Mouse (Mus musculus) stomach, embryonic 16.5 days (tissue): Measurements from ENCODE around the gene Uba5. TPM values are rescaled to one million over a fixed set of nuclear protein-coding genes. Genes with fewer than 3 reads are reported as not detected.
A peak's percentile ranks its signal among the peaks of the same experiment; 100 is the strongest.

Experiments used
- ATAC-seq: fragments of 200-750 bp; cut with Nextera tagmentation; 2 replicates; pipeline ENCODE4 v1.8.0; 2017; ENCODE audit warnings: moderate number of reproducible peaks, moderate TSS enrichment; ENCODE audit not compliant: insufficient read depth, low FRiP score
- H3K27ac ChIP-seq: fragments of 300-500 bp; sonication (generic); 2 replicates; pipeline ENCODE4 v1.5.1; 2014; ENCODE audit warnings: low read length
- H3K27me3 ChIP-seq: fragments of 300-500 bp; sonication (generic); 2 replicates; pipeline ENCODE4 v1.6.1; 2014; ENCODE audit warnings: low read length, control low read depth, mixed read lengths; ENCODE audit not compliant: control insufficient read depth, insufficient read depth
- H3K36me3 ChIP-seq: fragments of 300-500 bp; sonication (generic); 2 replicates; pipeline ENCODE4 v1.6.1; 2014; ENCODE audit warnings: low read length; ENCODE audit not compliant: control insufficient read depth, insufficient read depth
- H3K4me1 ChIP-seq: fragments of 300-500 bp; sonication (generic); 2 replicates; pipeline ENCODE4 v1.6.1; 2014; ENCODE audit warnings: low read length, control low read depth, mixed read lengths; ENCODE audit not compliant: control insufficient read depth, insufficient read depth
- H3K4me2 ChIP-seq: fragments of 300-500 bp; sonication (generic); 2 replicates; pipeline ENCODE4 v1.6.1; 2014; ENCODE audit warnings: low read depth, low read length, mixed read lengths
- H3K4me3 ChIP-seq: fragments of 300-500 bp; sonication (generic); replicated peaks from 2 replicates; pipeline ENCODE4 v1.5.1; 2014; ENCODE audit warnings: mild to moderate bottlenecking, low read length
- H3K9ac ChIP-seq: fragments of 300-500 bp; sonication (generic); 2 replicates; pipeline ENCODE4 v1.6.1; 2014; ENCODE audit warnings: low read length
- H3K9me3 ChIP-seq: fragments of 300-500 bp; sonication (generic); replicated peaks from 2 replicates; pipeline ENCODE4 v1.6.1; 2016; ENCODE audit warnings: low read length, control low read depth; ENCODE audit not compliant: control insufficient read depth
- WGBS: fragments of 180-500 bp; shearing (Covaris S2); extraction: QIAGEN DNeasy Blood & Tissue Kit; methylation state at CpG from one replicate; pipeline ENCODE4 v1.1.7; 2014; 5-methylcytosine and 5-hydroxymethylcytosine counted together
- polyA plus RNA-seq: library from polyadenylated mRNA; unstranded; fragments of >200 nt; fragmentation: Nextera tagmentation; extraction: Ambion mirVana; gene quantifications from 2 replicates; pipeline ENCODE4 v1.2.1, GENCODE M21; 2015

Gene Uba5
- polyA plus RNA-seq, result 44.7 and 46.2 TPM in 2 replicates

GRCm38 (mm10) chr9:104062430-104063243, at the start of gene Uba5:
Gene Uba5, minus strand, starts transcription at chr9:104063134.
- under 1% methylated on average over 59 of the region's 59 CpGs for WGBS
- peak within 1 kb of the TSS; percentile 100 for H3K4me3 ChIP-seq
- ATAC-seq, result peak; percentile 51; the same call in 1 of the 2 replicates
- H3K36me3 ChIP-seq, result peaks cover 7% of the 10 kb centered on the region
- H3K27ac ChIP-seq, result peak within 1 kb of the TSS; percentile 66; the same call in 1 of the 2 replicates
- no peaks in the 10 kb centered on the region for H3K9me3 ChIP-seq
- H3K4me2 ChIP-seq, result peak within 1 kb of the TSS; percentile 92
- H3K27me3 ChIP-seq, result no peaks in the 10 kb centered on the region
- peak within 1 kb of the TSS; percentile 95 for H3K9ac ChIP-seq
- peaks cover 11% of the 10 kb centered on the region for H3K4me1 ChIP-seq

DNA sequence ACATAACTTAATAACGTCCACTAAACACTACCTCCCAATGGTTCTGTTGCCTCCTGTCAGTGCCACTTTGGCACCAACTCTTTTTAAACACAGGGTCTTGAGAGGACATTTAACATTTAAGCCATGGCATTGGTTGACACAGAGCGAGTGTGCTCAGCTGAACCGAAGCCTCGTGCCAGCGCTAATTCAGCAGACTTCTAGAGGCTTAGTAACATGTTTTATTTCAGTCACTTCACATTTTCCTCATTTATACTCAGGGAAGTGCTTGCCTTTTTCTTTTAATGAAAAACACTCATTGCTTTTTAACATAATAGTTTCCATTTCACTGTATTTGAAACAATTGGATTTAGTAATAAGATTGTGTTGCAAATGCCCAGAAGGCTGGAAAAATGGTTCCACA, 46.2 kb upstream of the Uba5 start:
- no peak overlapping the region for H3K4me2 ChIP-seq
- no peak overlapping the region for H3K9ac ChIP-seq
- H3K9me3 ChIP-seq, result no peaks in the 10 kb centered on the region; the same call in 1 of the 2 replicates
- H3K27me3 ChIP-seq, result no peaks in the 10 kb centered on the region
- H3K27ac ChIP-seq, result no peak overlapping the region
- no peak for ATAC-seq
- H3K4me1 ChIP-seq, result no peaks in the 10 kb centered on the region
- H3K4me3 ChIP-seq, result no peak overlapping the region
- no peaks in the 10 kb centered on the region for H3K36me3 ChIP-seq
- WGBS, result 89% methylated on average over 5 of the region's 5 CpGs

DNA sequence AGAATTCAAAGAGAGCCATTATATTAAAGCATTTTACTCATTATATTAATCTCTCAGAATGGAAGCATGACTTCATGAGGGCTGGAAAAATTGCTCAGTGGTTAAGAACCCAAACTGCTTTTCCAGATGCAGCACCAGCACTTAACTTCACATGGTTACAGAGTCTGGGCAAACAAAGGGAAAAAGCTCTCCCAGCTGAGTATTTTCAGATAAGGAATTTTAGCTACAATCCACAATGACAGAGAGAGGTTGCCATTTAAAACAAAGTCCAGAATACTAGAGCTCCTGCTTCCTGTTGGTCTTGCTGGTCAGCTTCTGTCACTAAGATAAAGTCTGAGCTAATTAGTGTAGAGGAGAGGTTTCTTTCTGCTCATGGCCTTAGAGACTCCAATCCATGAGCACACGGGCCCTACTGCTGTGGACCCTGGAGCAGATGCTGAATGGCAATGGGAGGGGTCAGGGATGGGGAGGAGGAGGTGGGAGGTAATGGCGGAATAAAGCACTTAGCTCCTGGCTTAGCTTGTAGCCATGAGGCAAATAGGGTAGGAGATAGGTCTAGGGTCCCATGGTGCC, 45.7 kb upstream of the Uba5 start:
- no peaks in the 10 kb centered on the region for H3K4me1 ChIP-seq
- no peak overlapping the region for H3K4me3 ChIP-seq
- no peak for ATAC-seq
- H3K27me3 ChIP-seq, result no peaks in the 10 kb centered on the region
- 67% methylated on average over 2 of the region's 2 CpGs for WGBS
- H3K9me3 ChIP-seq, result no peaks in the 10 kb centered on the region; the same call in 1 of the 2 replicates
- no peak overlapping the region for H3K4me2 ChIP-seq
- no peak overlapping the region for H3K27ac ChIP-seq
- H3K9ac ChIP-seq, result no peak overlapping the region
- H3K36me3 ChIP-seq, result no peaks in the 10 kb centered on the region

GRCm38 (mm10) chr9:104107482-104107881, 44.5 kb upstream of the Uba5 start:
- Histone ChIP-seq H3K9me3 (no peaks in the 10 kb centered on the region; the same call in 1 of the 2 replicates), H3K4me2 (no peak overlapping the region), H3K9ac (no peak overlapping the region), H3K27me3 (no peaks in the 10 kb centered on the region), H3K4me3 (no peak overlapping the region), H3K4me1 (no peaks in the 10 kb centered on the region), H3K27ac (no peak overlapping the region), H3K36me3 (no peaks in the 10 kb centered on the region)
- ATAC-seq, result no peak
- WGBS, result 40% methylated on average over 6 of the region's 6 CpGs

- Histone ChIP-seq H3K4me2 (no peak overlapping the region), H3K36me3 (no peaks in the 10 kb centered on the region), H3K4me1 (no peaks in the 10 kb centered on the region), H3K9ac (no peak overlapping the region), H3K9me3 (no peaks in the 10 kb centered on the region; the same call in 1 of the 2 replicates), H3K27me3 (no peaks in the 10 kb centered on the region), H3K4me3 (no peak overlapping the region), H3K27ac (no peak overlapping the region)
- ATAC-seq, result no peak
- 71% methylated on average over 9 of the region's 9 CpGs for WGBS
Observed at GRCm38 (mm10) chr9:104106930-104107329, 44.0 kb upstream of the Uba5 start.

GRCm38 (mm10) chr9:104104986-104105385, 42.1 kb upstream of the Uba5 start:
- Histone ChIP-seq H3K9me3 (no peaks in the 10 kb centered on the region), H3K9ac (no peak overlapping the region), H3K27ac (no peak overlapping the region), H3K4me2 (no peak overlapping the region), H3K4me3 (no peak overlapping the region), H3K4me1 (no peaks in the 10 kb centered on the region; the same call in 1 of the 2 replicates), H3K36me3 (no peaks in the 10 kb centered on the region), H3K27me3 (no peaks in the 10 kb centered on the region)
- 74% methylated on average over 2 of the region's 2 CpGs for WGBS
- no peak for ATAC-seq

GRCm38 (mm10) chr9:104102901-104103300, 40.0 kb upstream of the Uba5 start:
- ATAC-seq, result no peak
- Histone ChIP-seq H3K4me3 (no peak overlapping the region), H3K9me3 (no peaks in the 10 kb centered on the region), H3K4me1 (no peaks in the 10 kb centered on the region; the same call in 1 of the 2 replicates), H3K9ac (no peak overlapping the region), H3K27ac (no peak overlapping the region), H3K36me3 (no peaks in the 10 kb centered on the region), H3K4me2 (no peak overlapping the region), H3K27me3 (no peaks in the 10 kb centered on the region)
- 59% methylated on average over 2 of the region's 2 CpGs for WGBS

DNA sequence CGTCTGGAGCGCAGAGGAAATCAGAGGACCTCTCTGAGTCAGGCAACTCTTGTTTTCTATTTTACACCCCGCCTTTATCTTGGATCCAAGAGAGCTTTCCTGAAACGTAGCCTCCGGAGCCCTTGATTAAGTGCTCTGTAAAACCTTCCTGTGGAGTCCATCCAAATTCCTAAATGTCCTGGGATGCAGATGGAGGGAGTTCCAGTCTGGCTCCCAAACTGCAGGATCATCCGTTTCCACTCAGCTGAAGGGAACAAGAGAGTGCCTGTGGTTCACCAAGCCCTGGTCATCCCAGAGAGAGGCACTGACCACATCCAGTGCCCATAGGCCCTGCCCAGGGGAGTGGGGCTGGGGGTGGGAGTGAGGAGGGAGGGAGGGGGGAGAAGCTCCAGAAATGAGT, 39.4 kb upstream of the Uba5 start:
- no peaks in the 10 kb centered on the region; the same call in 1 of the 2 replicates for H3K4me1 ChIP-seq
- no peak overlapping the region for H3K4me2 ChIP-seq
- no peak overlapping the region for H3K27ac ChIP-seq
- H3K36me3 ChIP-seq, result no peaks in the 10 kb centered on the region
- peak; percentile 56; the same call in 1 of the 2 replicates for ATAC-seq
- H3K4me3 ChIP-seq, result no peak overlapping the region
- H3K9me3 ChIP-seq, result no peaks in the 10 kb centered on the region
- no peak overlapping the region for H3K9ac ChIP-seq
- no peaks in the 10 kb centered on the region for H3K27me3 ChIP-seq
- WGBS, result 42% methylated on average over 6 of the region's 6 CpGs

GRCm38 (mm10) chr9:104101458-104101857, 38.5 kb upstream of the Uba5 start:
- 40% methylated on average over 3 of the region's 3 CpGs for WGBS
- Histone ChIP-seq H3K4me3 (no peak overlapping the region), H3K4me2 (no peak overlapping the region), H3K36me3 (no peaks in the 10 kb centered on the region), H3K4me1 (no peaks in the 10 kb centered on the region; the same call in 1 of the 2 replicates), H3K27me3 (no peaks in the 10 kb centered on the region), H3K27ac (0 out of 2 replicates have a peak overlapping the region, but pooled peaks have one; percentile 4), H3K9ac (no peak overlapping the region), H3K9me3 (no peaks in the 10 kb centered on the region)
- ATAC-seq, result no peak
